Mouse (Mus musculus) thymus, postnatal 0 days (tissue): ENCODE measurements around the gene Slc1a3. TPM values are rescaled to one million over a fixed set of nuclear protein-coding genes. Genes with fewer than 3 reads are reported as not detected.
A peak's percentile ranks its signal among the peaks of the same experiment; 100 is the strongest.

Experiments used
- DNase-seq: peaks from one replicate; pipeline ENCODE4 v3.0.0-alpha.2; 2015; ENCODE audit warnings: low spot score
- polyA plus RNA-seq: library from polyadenylated mRNA; unstranded; fragments of >200 nt; fragmentation: Nextera tagmentation; extraction: Ambion mirVana; gene quantifications from 2 replicates; pipeline ENCODE4 v1.2.1, GENCODE M21; 2015

Slc1a3 gene
- 14.5 and 18.0 TPM in 2 replicates for polyA plus RNA-seq

- DNase-seq, result peak; percentile 12
These were observed at the start of gene Slc1a3 for GRCm38 (mm10) chr15:8710146-8711006. Gene Slc1a3, minus strand, starts transcription at chr15:8710764.

GRCm38 (mm10) chr15:8759026-8759425 is 48.5 kb upstream of the Slc1a3 start:
- no peak for DNase-seq

GRCm38 (mm10) chr15:8756441-8756840 is 45.9 kb upstream of the Slc1a3 start:
- DNase-seq, result no peak

- no peak for DNase-seq
These were observed 39.2 kb upstream of the Slc1a3 start for GRCm38 (mm10) chr15:8749762-8750161.

- no peak for DNase-seq
These were observed 38.2 kb upstream of the Slc1a3 start for GRCm38 (mm10) chr15:8748771-8749170.

- no peak for DNase-seq
These were observed 31.0 kb upstream of the Slc1a3 start for GRCm38 (mm10) chr15:8741593-8741992.

- no peak for DNase-seq
These were observed 30.2 kb upstream of the Slc1a3 start for GRCm38 (mm10) chr15:8740724-8741123.

GRCm38 (mm10) chr15:8738156-8738555 is 27.6 kb upstream of the Slc1a3 start:
- DNase-seq, result no peak

GRCm38 (mm10) chr15:8734363-8734739 is 23.8 kb upstream of the Slc1a3 start:
- DNase-seq, result no peak

GRCm38 (mm10) chr15:8733669-8734362 is 23.3 kb upstream of the Slc1a3 start:
- no peak for DNase-seq

GRCm38 (mm10) chr15:8728861-8729260 is 18.3 kb upstream of the Slc1a3 start:
- no peak for DNase-seq

- no peak for DNase-seq
These were observed 12.0 kb upstream of the Slc1a3 start for GRCm38 (mm10) chr15:8722386-8723100.

GRCm38 (mm10) chr15:8721746-8722145 is 11.2 kb upstream of the Slc1a3 start:
- DNase-seq, result no peak

GRCm38 (mm10) chr15:8721005-8721404 is 10.4 kb upstream of the Slc1a3 start:
- no peak for DNase-seq

GRCm38 (mm10) chr15:8718496-8718895 is 7.9 kb upstream of the Slc1a3 start:
- no peak for DNase-seq

- DNase-seq, result no peak
These were observed 6.5 kb upstream of the Slc1a3 start for GRCm38 (mm10) chr15:8717021-8717571.

GRCm38 (mm10) chr15:8716330-8716964 is 5.9 kb upstream of the Slc1a3 start:
- DNase-seq, result peak; percentile 2

GRCm38 (mm10) chr15:8715666-8716065 is 5.1 kb upstream of the Slc1a3 start:
- DNase-seq, result no peak

- no peak for DNase-seq
These were observed 1.9 kb upstream of the Slc1a3 start for GRCm38 (mm10) chr15:8712433-8712984.

GRCm38 (mm10) chr15:8711630-8712310 is 1.2 kb upstream of the Slc1a3 start:
- DNase-seq, result no peak
